Mouse (Mus musculus): ENCODE measurements around the gene Brix1. TPM values are rescaled to one million over a fixed set of nuclear protein-coding genes. Genes with fewer than 3 reads are reported as not detected.
A peak's percentile ranks its signal among the peaks of the same experiment; 100 is the strongest.
"Not testable (repeated sequence)": the region's sequence is repeated elsewhere in the genome, so short reads cannot be mapped to it uniquely, and the experiment has no call there.

Gene Brix1
- polyA plus RNA-seq, 1 experiment from 2014 or later, result 107 TPM

DNA sequence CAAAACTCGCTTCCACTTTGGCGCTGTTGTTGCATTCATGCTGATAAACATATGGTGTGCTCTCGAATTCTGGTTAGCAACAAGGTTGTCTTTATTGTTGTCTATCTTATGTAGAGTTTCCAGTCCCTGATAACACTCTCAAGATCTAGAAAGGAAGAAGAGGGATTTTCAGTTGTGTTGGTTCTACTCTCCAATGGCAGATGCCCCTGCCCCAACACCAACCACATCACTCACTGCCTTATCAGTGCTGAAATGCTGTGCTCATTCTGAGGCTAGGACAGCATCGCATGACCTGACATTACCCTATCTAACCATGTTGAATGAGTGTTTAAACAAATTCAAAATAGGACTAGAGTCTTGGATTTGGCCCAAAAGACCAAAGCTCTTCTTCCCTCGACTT lies 14.3 kb upstream of the Brix1 start:
- no peaks in the 10 kb centered on the region for H3K36me3 ChIP-seq (ENCODE audit: control insufficient read depth, insufficient read depth, low read length)
- H3K4me2 ChIP-seq (replicated peaks; ENCODE audit: low read depth, low read length), result no peak overlapping the region
- H3K4me1 ChIP-seq (ENCODE audit: control insufficient read depth, insufficient read depth, low read length), result no peaks in the 10 kb centered on the region
- 74% methylated on average over 5 of the region's 5 CpGs for WGBS
- no peak overlapping the region for H3K27ac ChIP-seq (ENCODE audit: low read length)
- no peaks in the 10 kb centered on the region for H3K9me3 ChIP-seq (ENCODE audit: control insufficient read depth, low read depth, low read length)
- H3K4me3 ChIP-seq (ENCODE audit: low read depth, low read length), result no peak overlapping the region
- no peak overlapping the region for H3K9ac ChIP-seq (replicated peaks; ENCODE audit: low read depth, low read length)
- H3K27me3 ChIP-seq (ENCODE audit: control insufficient read depth, insufficient read depth, low read length), result no peaks in the 10 kb centered on the region
- no peak for ATAC-seq (ENCODE audit: insufficient number of reproducible peaks, insufficient read depth, low FRiP score, low read depth)

DNA sequence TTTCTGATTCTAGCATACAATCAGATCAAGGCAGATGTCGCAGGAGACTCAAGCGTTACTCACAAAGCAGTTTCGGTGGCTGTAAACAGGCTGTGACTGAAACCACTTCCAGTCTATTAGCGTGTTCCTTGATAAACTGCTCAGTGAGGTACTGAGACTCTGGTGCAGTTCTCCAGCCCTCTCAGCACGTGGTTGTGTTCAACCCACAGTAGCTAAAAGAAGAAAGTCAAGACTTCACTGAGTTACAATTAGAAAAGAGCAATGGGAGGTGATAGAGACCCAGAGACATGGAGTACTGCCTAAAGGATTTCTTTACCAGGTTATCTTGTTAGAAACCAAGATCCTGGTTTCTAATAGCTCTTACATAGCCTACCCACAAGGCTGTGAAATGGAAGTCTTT lies 13.8 kb upstream of the Brix1 start:
- no peak overlapping the region for H3K9ac ChIP-seq (replicated peaks; ENCODE audit: low read depth, low read length)
- WGBS, result 73% methylated on average over 5 of the region's 5 CpGs

DNA sequence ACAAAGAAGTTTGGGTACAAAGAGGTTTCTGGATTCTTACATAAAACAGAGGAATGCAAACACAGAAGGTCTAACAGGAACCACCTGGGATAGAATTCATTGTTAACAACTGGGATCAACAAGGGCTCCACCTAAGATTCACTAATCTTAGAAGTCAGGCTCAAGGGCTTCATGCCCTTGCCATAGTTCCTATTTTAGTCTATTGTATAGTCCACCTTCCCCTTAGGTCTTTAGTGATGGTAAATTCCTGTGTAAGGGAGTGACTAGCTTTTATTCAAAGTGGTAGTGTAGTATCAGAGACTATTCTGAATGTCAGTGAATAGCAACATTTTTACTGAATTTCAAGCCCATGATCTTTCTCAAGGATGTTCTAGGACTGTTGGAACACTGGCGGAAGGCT lies 10.9 kb upstream of the Brix1 start:
- WGBS, result 91% methylated on average over 1 of the region's 1 CpGs
- not testable (repeated sequence) for H3K4me3 ChIP-seq (ENCODE audit: low read depth, low read length); H3K36me3 ChIP-seq (ENCODE audit: control insufficient read depth, insufficient read depth, low read length); H3K27me3 ChIP-seq (ENCODE audit: control insufficient read depth, insufficient read depth, low read length); H3K9me3 ChIP-seq (ENCODE audit: control insufficient read depth, low read depth, low read length); H3K27ac ChIP-seq (ENCODE audit: low read length); H3K9ac ChIP-seq (replicated peaks; ENCODE audit: low read depth, low read length); H3K4me2 ChIP-seq (replicated peaks; ENCODE audit: low read depth, low read length); H3K4me1 ChIP-seq (ENCODE audit: control insufficient read depth, insufficient read depth, low read length); ATAC-seq (ENCODE audit: insufficient number of reproducible peaks, insufficient read depth, low FRiP score, low read depth)

More for the DNA sequence above, 13.8 kb upstream of the Brix1 start:
- ATAC-seq (ENCODE audit: insufficient number of reproducible peaks, insufficient read depth, low FRiP score, low read depth), result no peak
- Histone ChIP-seq H3K27ac (ENCODE audit: low read length) (no peak overlapping the region), H3K36me3 (ENCODE audit: control insufficient read depth, insufficient read depth, low read length) (no peaks in the 10 kb centered on the region), H3K4me3 (ENCODE audit: low read depth, low read length) (no peak overlapping the region), H3K4me1 (ENCODE audit: control insufficient read depth, insufficient read depth, low read length) (no peaks in the 10 kb centered on the region), H3K9me3 (ENCODE audit: control insufficient read depth, low read depth, low read length) (no peaks in the 10 kb centered on the region), H3K4me2 (replicated peaks; ENCODE audit: low read depth, low read length) (no peak overlapping the region), H3K27me3 (ENCODE audit: control insufficient read depth, insufficient read depth, low read length) (no peaks in the 10 kb centered on the region)

DNA sequence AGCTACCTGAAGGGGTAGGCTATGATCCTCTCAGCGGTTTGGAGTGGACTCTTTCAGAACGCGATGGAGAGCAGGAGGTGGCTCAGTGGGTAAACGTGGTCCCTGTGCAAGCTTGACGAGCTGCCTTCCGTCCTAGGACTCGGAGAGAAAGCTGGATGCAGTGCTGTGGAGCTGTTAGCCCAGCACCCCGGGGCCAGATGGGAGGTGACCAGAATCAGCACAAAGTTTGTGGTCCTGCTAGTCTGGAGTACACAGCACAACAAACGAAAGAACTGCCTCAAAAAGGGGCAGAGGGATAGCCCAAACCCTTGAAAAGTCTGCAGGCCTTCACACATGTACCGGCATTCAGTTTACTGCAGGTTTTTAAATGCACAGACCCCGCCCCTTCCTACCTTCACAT lies 10.2 kb upstream of the Brix1 start:
- ATAC-seq (ENCODE audit: insufficient number of reproducible peaks, insufficient read depth, low FRiP score, low read depth), result no peak
- no peaks in the 10 kb centered on the region for H3K4me1 ChIP-seq (ENCODE audit: control insufficient read depth, insufficient read depth, low read length)
- H3K27me3 ChIP-seq (ENCODE audit: control insufficient read depth, insufficient read depth, low read length), result no peaks in the 10 kb centered on the region
- no peak overlapping the region for H3K4me2 ChIP-seq (replicated peaks; ENCODE audit: low read depth, low read length)
- no peaks in the 10 kb centered on the region for H3K9me3 ChIP-seq (ENCODE audit: control insufficient read depth, low read depth, low read length)
- H3K36me3 ChIP-seq (ENCODE audit: control insufficient read depth, insufficient read depth, low read length), result peaks cover 7% of the 10 kb centered on the region
- H3K27ac ChIP-seq (ENCODE audit: low read length), result no peak overlapping the region
- H3K9ac ChIP-seq (replicated peaks; ENCODE audit: low read depth, low read length), result no peak overlapping the region
- WGBS, result 94% methylated on average over 11 of the region's 11 CpGs
- no peak overlapping the region for H3K4me3 ChIP-seq (ENCODE audit: low read depth, low read length)

DNA sequence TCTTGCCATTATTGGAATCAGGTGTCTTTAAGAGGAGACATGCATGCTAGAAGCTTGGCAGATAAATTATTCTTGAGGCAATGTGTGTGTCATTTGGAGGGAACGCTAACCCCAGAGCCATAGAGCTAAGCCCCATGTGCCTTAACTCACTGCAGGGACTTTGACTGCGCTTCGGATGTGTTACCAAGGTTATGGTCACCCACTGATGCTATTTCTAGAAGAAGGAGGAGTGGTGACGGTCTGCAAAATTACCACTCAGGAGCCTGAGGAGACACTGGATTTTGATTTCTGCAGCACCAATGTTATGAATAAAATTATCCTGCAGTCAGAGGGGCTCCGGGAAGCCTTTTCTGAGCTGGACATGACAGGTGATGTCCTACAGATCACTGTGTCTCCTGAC lies 4.4 kb upstream of the Brix1 start:
- no peaks in the 10 kb centered on the region for H3K9me3 ChIP-seq (ENCODE audit: control insufficient read depth, low read depth, low read length)
- no peak overlapping the region for H3K27ac ChIP-seq (ENCODE audit: low read length)
- no peak for ATAC-seq (ENCODE audit: insufficient number of reproducible peaks, insufficient read depth, low FRiP score, low read depth)
- H3K4me2 ChIP-seq (replicated peaks; ENCODE audit: low read depth, low read length), result no peak overlapping the region
- H3K4me1 ChIP-seq (ENCODE audit: control insufficient read depth, insufficient read depth, low read length), result 0 out of 2 replicates have a peak, but pooled peaks cover 3% of the 10 kb centered on the region
- H3K4me3 ChIP-seq (ENCODE audit: low read depth, low read length), result no peak overlapping the region
- 91% methylated on average over 5 of the region's 5 CpGs for whole genome bisulfite sequencing
- peaks cover 7% of the 10 kb centered on the region for H3K36me3 ChIP-seq (ENCODE audit: control insufficient read depth, insufficient read depth, low read length)
- no peaks in the 10 kb centered on the region for H3K27me3 ChIP-seq (ENCODE audit: control insufficient read depth, insufficient read depth, low read length)
- H3K9ac ChIP-seq (replicated peaks; ENCODE audit: low read depth, low read length), result no peak overlapping the region

DNA sequence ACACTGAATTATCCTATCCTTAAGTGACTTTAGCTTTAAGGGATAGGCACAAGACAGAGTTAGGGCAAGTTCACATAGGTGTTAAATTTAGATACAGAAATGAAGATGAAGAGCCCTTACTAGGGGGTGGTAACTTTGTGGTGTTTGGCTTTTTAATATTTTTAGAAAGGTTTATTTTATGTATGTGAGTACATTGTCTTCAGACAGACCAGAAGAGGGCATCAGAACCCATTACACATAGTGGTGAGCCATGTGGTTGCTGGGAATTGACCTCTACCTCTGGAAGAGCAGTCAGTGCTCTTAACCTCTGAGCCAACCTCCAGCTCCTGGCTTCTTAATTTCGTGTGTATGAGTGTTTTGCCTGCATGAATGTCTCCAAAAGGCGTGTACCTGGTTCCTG lies 1.5 kb upstream of the Brix1 start:
- H3K36me3 ChIP-seq (ENCODE audit: control insufficient read depth, insufficient read depth, low read length), result peaks cover 11% of the 10 kb centered on the region
- peaks cover 3% of the 10 kb centered on the region; the same call in 1 of the 2 replicates for H3K4me1 ChIP-seq (ENCODE audit: control insufficient read depth, insufficient read depth, low read length)
- no peak for ATAC-seq (ENCODE audit: insufficient number of reproducible peaks, insufficient read depth, low FRiP score, low read depth)
- WGBS, result 62% methylated on average over 2 of the region's 2 CpGs
- no peak overlapping the region for H3K9ac ChIP-seq (replicated peaks; ENCODE audit: low read depth, low read length)
- H3K27me3 ChIP-seq (ENCODE audit: control insufficient read depth, insufficient read depth, low read length), result no peaks in the 10 kb centered on the region
- H3K4me2 ChIP-seq (replicated peaks; ENCODE audit: low read depth, low read length), result peak overlapping the region; percentile 46
- peak overlapping the region; percentile 78; the same call in 1 of the 2 replicates for H3K4me3 ChIP-seq (ENCODE audit: low read depth, low read length)
- no peaks in the 10 kb centered on the region for H3K9me3 ChIP-seq (ENCODE audit: control insufficient read depth, low read depth, low read length)
- H3K27ac ChIP-seq (ENCODE audit: low read length), result no peak overlapping the region

DNA sequence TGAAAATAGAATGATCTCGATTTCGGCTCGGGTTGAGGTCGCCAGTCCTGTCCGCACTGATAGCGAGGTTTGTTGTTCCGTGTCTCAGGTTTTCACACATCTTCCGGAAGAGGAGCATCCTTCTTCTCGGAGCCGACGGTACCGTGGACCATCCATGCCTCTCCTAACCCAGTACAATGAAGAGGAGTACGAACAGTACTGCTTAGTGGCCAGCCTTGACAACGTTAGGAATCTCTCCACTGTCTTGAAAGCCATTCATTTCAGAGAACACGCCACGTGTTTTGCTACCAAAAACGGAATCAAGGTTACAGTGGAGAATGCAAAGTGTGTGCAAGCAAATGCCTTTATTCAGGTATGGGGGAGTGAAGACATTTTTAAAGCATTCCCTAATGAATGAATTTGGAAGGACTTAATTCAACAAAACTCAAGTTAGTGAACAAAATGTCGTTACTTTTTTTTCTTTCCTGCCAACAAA lies 655 bp upstream of the Brix1 start:
- Histone ChIP-seq H3K36me3 (ENCODE audit: control insufficient read depth, insufficient read depth, low read length) (peaks cover 12% of the 10 kb centered on the region), H3K27ac (ENCODE audit: low read length) (no peak overlapping the region), H3K4me2 (replicated peaks; ENCODE audit: low read depth, low read length) (peak overlapping the region; percentile 46), H3K9me3 (ENCODE audit: control insufficient read depth, low read depth, low read length) (no peaks in the 10 kb centered on the region), H3K4me3 (ENCODE audit: low read depth, low read length) (peak overlapping the region; percentile 78), H3K4me1 (ENCODE audit: control insufficient read depth, insufficient read depth, low read length) (peaks cover 3% of the 10 kb centered on the region; the same call in 1 of the 2 replicates), H3K9ac (replicated peaks; ENCODE audit: low read depth, low read length) (peak overlapping the region; percentile 70), H3K27me3 (ENCODE audit: control insufficient read depth, insufficient read depth, low read length) (no peaks in the 10 kb centered on the region)
- WGBS, result under 1% methylated on average over 18 of the region's 18 CpGs
- ATAC-seq (ENCODE audit: insufficient number of reproducible peaks, insufficient read depth, low FRiP score, low read depth), result 0 out of 2 replicates have a peak, but pooled peaks have one; percentile 10

DNA sequence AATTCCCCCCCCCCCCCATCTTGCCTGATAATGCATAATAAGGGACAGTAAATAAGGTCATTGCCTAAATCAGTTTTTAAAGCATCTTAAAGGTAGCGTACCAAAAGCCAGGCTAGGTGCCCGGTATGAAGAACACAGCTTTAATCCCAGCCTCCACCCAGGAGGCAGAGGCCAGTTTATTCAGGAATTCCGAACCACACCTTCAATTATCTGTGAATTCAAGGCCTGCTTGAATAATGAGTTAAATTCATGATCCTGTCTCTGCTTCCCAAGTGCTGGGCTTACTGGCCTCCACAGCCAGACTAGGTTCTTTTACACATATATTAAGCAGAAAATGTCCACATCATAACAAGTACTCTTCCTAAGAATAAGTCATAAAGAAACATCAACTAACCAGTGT lies 14.8 kb downstream of the Brix1 start:
- peak overlapping the region; percentile 69 for H3K4me2 ChIP-seq (replicated peaks; ENCODE audit: low read depth, low read length)
- peak overlapping the region; percentile 82 for H3K9ac ChIP-seq (replicated peaks; ENCODE audit: low read depth, low read length)
- H3K4me3 ChIP-seq (ENCODE audit: low read depth, low read length), result peak overlapping the region; percentile 77
- no peaks in the 10 kb centered on the region for H3K27me3 ChIP-seq (ENCODE audit: control insufficient read depth, insufficient read depth, low read length)
- H3K9me3 ChIP-seq (ENCODE audit: control insufficient read depth, low read depth, low read length), result no peaks in the 10 kb centered on the region
- WGBS, result 13% methylated on average over 3 of the region's 3 CpGs
- 0 out of 2 replicates have a peak, but pooled peaks have one; percentile 3 for ATAC-seq (ENCODE audit: insufficient number of reproducible peaks, insufficient read depth, low FRiP score, low read depth)
- H3K36me3 ChIP-seq (ENCODE audit: control insufficient read depth, insufficient read depth, low read length), result peaks cover 9% of the 10 kb centered on the region
- H3K4me1 ChIP-seq (ENCODE audit: control insufficient read depth, insufficient read depth, low read length), result 0 out of 2 replicates have a peak, but pooled peaks cover 3% of the 10 kb centered on the region
- peak overlapping the region; percentile 52; the same call in 1 of the 2 replicates for H3K27ac ChIP-seq (ENCODE audit: low read length)
